Mouse (Mus musculus): ENCODE measurements around the gene S1pr5.
"Not testable (repeated sequence)": the region's sequence is repeated elsewhere in the genome, so short reads cannot be mapped to it uniquely, and the experiment has no call there.

The S1pr5 gene

GRCm38 (mm10) chr9:21204528-21205272 is 43.5 kb downstream of the S1pr5 start:
- no peak for DNase-seq (ENCODE audit: low spot score in 2 of 2)

- DNase-seq (ENCODE audit: low spot score in 2 of 2) = no peak
These were observed 44.1 kb downstream of the S1pr5 start for GRCm38 (mm10) chr9:21204156-21204527.

GRCm38 (mm10) chr9:21198960-21199359 is 49.3 kb downstream of the S1pr5 start:
- DNase-seq (ENCODE audit: low spot score in 2 of 2) = no peak

- DNase-seq (ENCODE audit: low spot score in 2 of 2) = no peak
These were observed 50.3 kb downstream of the S1pr5 start for GRCm38 (mm10) chr9:21197981-21198380.

GRCm38 (mm10) chr9:21196521-21197433 is 51.5 kb downstream of the S1pr5 start:
- no peak for DNase-seq (ENCODE audit: low spot score in 2 of 2)

- DNase-seq (ENCODE audit: low spot score in 2 of 2) = not testable (repeated sequence)
These were observed 52.3 kb downstream of the S1pr5 start for GRCm38 (mm10) chr9:21195736-21196505.

- no peak for DNase-seq (ENCODE audit: low spot score in 2 of 2)
These were observed 53.3 kb downstream of the S1pr5 start for GRCm38 (mm10) chr9:21194787-21195493.

- no peak for DNase-seq (ENCODE audit: low spot score in 2 of 2)
These were observed 54.5 kb downstream of the S1pr5 start for GRCm38 (mm10) chr9:21193786-21194185.
